Mouse (Mus musculus): ENCODE results near the gene Hoxa7.

Gene Hoxa7

GRCm38 (mm10) chr6:52239625-52240388, 18.2 kb upstream of the Hoxa7 start:
- DNase-seq (ENCODE audit: low spot score in 2 of 2): no peak

GRCm38 (mm10) chr6:52238976-52239375, 17.3 kb upstream of the Hoxa7 start:
- DNase-seq (ENCODE audit: low spot score in 2 of 2): no peak

- DNase-seq (ENCODE audit: low spot score in 2 of 2): no peak
Measured at GRCm38 (mm10) chr6:52238155-52238545, 16.5 kb upstream of the Hoxa7 start.

- no peak for DNase-seq (ENCODE audit: low spot score in 2 of 2)
Measured at GRCm38 (mm10) chr6:52237346-52238154, 15.9 kb upstream of the Hoxa7 start.

- DNase-seq (ENCODE audit: low spot score in 2 of 2): no peak
Measured at GRCm38 (mm10) chr6:52236806-52237205, 15.2 kb upstream of the Hoxa7 start.

- DNase-seq (ENCODE audit: low spot score in 2 of 2): no peak
Measured at GRCm38 (mm10) chr6:52235866-52236265, 14.2 kb upstream of the Hoxa7 start.

- no peak for DNase-seq (ENCODE audit: low spot score in 2 of 2)
Measured at GRCm38 (mm10) chr6:52235267-52235666, 13.6 kb upstream of the Hoxa7 start.

GRCm38 (mm10) chr6:52234428-52235140, 12.9 kb upstream of the Hoxa7 start:
- no peak for DNase-seq (ENCODE audit: low spot score in 2 of 2)

GRCm38 (mm10) chr6:52233546-52234427, 12.1 kb upstream of the Hoxa7 start:
- DNase-seq (ENCODE audit: low spot score in 2 of 2): no peak

GRCm38 (mm10) chr6:52232984-52233545, 11.4 kb upstream of the Hoxa7 start:
- no peak for DNase-seq (ENCODE audit: low spot score in 2 of 2)

GRCm38 (mm10) chr6:52232568-52232965, 10.9 kb upstream of the Hoxa7 start:
- no peak for DNase-seq (ENCODE audit: low spot score in 2 of 2)

- no peak for DNase-seq (ENCODE audit: low spot score in 2 of 2)
Measured at GRCm38 (mm10) chr6:52231885-52232567, 10.4 kb upstream of the Hoxa7 start.

GRCm38 (mm10) chr6:52230516-52231165, 9.0 kb upstream of the Hoxa7 start, which contains the start of gene Hoxa9:
Gene Hoxa9 (minus strand): TSS chr6:52231089.
- no peak for DNase-seq (ENCODE audit: low spot score in 2 of 2)

GRCm38 (mm10) chr6:52229558-52230416, 8.1 kb upstream of the Hoxa7 start:
- no peak for DNase-seq (ENCODE audit: low spot score in 2 of 2)

GRCm38 (mm10) chr6:52228475-52229465, 7.1 kb upstream of the Hoxa7 start:
- DNase-seq (ENCODE audit: low spot score in 2 of 2): no peak

- no peak for DNase-seq (ENCODE audit: low spot score in 2 of 2)
Measured at GRCm38 (mm10) chr6:52227470-52228222, 6.0 kb upstream of the Hoxa7 start.
